Mouse (Mus musculus) thymus, postnatal 0 days (tissue): ENCODE results near the gene C5ar1. TPM values are rescaled to one million over a fixed set of nuclear protein-coding genes. Genes with fewer than 3 reads are reported as not detected.

Experiments used
- DNase-seq: peaks from one replicate; pipeline ENCODE4 v3.0.0-alpha.2; 2015; ENCODE audit warnings: low spot score
- polyA plus RNA-seq: library from polyadenylated mRNA; unstranded; fragments of >200 nt; fragmentation: Nextera tagmentation; extraction: Ambion mirVana; gene quantifications from 2 replicates; pipeline ENCODE4 v1.2.1, GENCODE M21; 2015

C5ar1 gene
- polyA plus RNA-seq, 1 experiment from 2014 or later: 1.1 TPM

DNA sequence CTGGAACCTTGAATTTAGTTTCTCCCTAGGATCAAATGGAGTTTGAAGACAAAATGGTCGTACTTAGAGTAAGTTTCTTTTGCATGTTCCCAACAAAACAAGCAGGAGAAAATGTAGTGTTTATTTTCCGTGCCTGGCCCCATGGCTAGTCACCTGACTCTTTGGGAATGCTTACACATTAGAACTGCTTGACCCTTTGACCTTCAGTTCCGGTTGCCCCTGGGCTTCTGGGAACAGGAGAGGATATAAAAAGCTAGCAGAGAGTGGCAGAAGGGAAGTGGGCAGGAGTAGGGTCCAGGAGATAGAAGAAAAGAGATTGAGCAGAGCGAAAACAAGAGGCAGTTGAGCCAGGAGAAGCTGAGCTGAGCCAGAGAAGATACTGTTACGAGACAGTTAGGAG, 29.5 kb downstream of the C5ar1 start:
- DNase-seq: no peak

DNA sequence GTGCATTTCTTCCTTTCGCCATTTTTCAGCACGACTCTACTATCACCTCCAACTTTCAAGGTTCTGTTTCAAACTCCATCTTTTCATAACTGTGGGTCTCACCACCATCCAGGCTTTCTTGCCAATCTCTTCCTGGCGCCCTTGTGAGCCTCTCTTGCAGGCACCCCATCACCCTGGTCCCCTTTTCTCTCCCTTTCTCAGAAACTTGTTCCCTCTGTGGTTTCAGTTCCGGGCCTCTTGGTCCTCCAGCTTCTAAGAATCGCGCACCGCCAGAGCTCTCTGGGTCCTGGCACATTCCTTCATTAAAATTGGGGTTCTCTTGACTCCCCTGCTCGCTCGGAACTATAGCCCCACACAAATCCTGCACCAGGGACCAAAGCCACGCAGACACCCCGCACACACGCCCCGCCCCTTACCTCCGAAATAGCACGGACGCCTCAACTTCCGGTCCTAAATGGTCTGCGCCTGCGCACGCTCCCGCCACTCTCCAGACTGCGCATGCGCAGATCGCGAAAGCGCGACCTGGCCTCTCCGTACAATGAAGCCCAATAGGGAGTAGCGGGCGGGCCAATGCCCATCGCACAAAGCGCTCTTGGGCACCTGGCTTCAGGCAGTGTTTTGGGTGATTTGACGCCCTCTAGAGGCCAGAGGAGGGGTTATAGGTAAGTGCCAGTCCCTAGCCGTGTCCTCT, 37.6 kb downstream of the C5ar1 start, which contains the start of gene Dhx34:
Dhx34 (minus strand) TSS at position 456 of the 691 bp plus-strand sequence.
- DNase-seq: peak; percentile 99

DNA sequence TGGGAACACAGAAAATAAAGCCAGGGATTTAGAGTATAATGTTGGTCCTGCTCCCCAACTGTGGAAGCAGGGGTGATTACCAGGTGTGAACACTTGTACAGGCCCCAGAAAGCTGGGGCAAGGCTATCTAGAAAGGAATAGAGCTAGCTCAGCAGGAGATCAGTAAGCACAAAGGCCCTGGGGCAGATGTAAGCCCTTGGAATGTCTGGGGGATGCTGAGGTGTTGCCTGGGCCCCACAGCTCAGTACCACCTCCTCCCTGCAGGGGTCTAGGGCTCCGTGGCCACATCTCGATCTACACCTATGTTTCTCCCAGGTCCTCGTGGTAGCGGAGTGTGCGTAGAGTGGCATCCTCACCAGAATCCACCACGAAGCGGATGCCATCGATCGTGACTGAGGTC, 45.4 kb downstream of the C5ar1 start:
- DNase-seq: no peak

DNA sequence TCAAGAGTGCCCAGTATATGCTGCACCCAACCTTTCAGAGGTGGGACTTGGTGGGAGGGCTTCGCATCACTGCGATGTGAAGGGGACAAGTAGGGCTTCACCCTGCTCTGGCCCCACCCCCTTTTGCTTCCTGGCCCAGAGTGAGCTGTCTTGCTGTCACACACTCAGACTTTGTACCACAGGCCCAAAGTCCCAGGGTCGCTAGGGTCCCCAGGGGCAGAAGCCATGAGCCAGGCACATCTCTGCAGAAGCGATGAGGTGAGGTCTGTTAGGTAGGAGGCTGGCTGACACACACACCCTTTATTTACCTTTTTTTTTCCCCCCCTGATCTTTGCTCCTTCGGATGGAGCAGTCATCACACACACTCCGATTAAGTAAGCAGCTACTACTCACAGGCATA, 46.1 kb downstream of the C5ar1 start:
- DNase-seq: no peak

DNA sequence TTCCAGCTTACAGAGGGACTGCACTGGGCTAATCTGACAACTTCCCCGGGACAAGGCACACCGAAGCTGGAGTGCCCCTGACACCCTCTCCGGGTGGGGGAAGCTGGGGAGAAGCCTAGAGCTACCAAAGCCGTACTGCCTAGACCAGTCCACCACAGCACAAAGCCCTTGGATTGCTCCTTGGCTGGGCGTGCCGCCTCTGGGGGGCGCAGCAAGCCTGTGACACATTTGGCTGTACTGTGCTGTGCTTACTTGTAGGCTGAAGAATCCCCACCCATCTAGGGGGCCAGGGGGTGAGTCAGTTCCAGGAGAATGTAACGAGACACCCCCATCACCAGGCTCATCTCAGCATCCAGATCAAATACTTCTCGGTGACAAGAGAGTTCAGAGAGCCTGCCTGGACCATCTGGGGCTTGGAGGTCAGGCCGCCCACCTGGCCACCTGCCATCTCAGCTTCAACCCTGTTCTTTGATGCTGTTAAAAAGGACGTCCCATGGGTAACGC, 48.4 kb downstream of the C5ar1 start:
- peak; percentile 34 for DNase-seq

DNA sequence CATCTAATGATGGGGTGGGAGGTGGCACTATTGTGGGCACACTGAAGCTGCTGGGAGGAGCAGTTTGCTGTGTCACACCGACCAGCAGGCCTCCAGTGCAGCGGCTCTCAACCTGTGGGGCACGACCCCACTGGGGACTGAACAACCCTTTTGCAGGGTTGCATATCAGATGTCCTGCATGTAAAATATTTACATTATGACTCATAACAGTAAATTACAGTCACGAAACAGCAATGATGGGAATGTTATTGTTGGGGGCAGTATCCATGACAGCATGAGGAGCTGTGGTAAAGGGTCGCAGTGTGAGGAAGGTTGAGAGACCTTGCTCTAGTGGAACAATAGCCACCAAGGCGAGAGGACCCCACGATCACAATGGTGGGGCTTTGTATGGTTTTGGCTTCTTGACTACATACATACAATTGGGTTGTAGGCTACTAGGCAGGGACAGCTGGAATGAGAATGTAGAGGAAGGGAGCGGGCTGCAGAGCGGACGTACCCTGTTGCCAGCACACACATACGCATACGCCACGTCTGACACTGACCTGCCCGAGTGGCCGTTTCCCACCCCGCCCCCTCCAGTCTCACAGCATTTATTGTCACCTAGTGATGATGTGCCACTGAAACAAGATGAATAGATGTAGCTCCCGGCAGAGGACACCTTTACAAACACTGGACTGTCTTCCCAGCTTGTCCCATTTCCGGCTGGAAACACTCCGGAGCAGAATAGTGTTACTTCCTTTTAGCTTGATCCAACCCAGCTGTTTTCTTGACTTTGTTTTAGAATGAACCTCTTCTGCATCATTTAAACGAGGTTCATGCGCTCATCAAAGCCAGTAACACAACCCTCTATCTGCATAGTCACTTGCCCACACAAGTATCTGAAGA, 50.3 kb downstream of the C5ar1 start:
- no peak for DNase-seq

DNA sequence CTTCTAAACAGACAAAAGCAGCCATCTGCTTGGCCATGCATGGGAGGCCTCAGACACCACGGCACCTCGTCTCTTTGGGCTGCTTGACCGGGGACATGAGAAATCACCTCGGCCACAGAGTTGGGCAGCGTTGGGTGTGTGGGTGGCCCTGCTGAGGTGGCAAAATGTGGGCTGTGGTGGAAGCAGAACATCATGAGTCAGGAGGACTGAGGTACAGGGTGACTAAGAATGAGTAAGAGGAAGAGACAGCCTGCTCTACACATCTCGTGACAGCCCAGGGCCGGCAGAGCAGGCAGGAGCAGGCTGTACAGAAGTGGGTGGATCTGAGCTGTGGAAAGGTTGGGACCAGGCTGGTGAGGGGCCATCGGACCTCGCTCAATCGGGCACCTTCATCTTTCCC, 51.8 kb downstream of the C5ar1 start:
- DNase-seq: peak; percentile 41

DNA sequence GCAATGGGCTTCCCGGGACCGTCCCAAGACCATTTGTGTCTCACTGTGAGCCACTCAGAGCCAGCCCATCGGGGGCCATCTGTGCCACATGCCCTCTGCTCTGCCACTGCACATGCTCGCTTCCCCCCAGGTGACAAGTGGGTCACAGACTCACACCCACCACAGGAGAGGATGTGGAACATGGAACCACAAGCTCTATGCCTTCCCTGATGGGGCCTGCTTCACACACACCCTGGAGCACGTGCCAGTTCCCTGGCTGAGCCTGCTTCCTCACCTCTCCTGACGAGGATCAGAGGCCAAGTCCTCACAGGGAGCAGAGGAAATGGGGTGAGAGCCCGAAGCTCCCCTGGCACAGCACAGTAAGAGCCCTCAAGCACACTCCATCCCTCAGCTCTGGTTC, 52.3 kb downstream of the C5ar1 start:
- DNase-seq: peak; percentile 87

DNA sequence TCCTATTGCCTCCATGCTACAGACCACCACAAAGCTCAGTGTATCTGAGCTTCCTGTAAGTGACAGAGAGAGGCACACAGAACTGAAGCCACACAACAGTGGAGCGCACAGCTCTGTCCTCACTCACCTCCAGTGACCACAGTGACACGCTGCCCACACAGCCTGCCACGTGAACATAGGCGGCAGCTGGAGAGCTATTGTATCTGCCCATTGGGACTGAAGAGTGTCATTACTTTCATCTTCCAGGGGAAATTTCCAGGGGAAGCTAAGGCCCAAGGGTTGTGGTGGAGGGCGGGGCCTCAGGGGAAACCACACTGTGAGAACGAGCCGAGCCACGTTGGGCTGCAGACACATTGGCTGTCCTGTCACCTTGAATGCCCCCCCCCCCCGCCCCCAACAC, 54.5 kb downstream of the C5ar1 start:
- DNase-seq: peak; percentile 44

DNA sequence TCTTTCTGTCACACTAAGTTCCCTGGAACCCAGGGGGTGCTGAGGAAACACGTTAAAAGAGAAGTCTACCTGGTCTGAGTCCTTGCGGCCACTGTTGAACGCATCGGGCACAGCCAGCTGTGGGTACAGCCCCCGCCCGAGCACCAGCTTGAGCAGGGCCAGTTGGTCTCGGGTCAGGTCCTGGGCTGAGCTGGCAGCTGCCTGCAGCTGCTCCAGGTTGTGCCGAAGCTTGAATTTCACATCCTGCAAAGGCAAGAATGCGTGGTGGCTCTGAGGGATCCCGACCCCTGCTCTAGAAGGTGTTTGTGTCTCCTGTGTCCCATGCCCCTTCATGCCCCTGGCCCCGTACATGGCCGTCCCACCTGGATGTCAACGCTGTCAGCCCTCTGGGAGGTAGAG, 55.8 kb downstream of the C5ar1 start:
- no peak for DNase-seq

DNA sequence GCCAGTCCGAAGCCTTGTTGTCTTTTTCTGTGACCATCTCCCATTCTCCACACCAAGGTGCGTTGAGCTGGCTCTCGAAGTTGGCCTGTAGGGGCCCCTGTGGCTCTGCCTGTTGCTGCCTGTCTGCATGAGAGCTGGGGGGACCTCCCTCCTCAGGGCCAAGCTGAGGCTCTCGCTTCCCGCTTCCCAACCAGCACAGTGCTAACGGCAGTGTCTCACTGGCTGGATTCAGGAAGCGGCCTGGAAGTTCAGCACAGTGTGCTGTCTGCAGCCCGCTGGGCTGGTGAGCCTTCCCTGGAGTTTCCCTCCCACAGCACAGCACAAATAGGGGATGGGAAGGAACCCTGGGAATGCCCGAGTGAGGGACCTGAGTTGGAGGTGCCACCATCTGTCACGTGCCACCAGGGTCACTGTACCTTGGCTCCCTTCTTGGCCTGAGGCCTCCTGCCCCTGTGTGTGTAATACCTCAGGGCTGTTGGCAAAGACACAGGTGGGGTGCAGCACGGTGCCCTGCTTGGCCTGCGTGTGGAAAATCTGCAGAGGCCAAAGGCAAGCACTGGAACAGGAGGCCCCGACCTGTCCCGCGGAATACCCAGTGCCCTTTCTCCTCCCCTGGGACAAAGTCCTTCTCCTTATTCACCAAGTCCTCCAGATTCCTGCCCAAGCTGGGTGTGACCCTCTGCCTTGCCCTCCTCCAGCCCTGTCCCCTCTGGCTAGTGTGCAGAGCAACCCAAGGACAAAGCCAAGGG, 56.4 kb downstream of the C5ar1 start:
- no peak for DNase-seq

DNA sequence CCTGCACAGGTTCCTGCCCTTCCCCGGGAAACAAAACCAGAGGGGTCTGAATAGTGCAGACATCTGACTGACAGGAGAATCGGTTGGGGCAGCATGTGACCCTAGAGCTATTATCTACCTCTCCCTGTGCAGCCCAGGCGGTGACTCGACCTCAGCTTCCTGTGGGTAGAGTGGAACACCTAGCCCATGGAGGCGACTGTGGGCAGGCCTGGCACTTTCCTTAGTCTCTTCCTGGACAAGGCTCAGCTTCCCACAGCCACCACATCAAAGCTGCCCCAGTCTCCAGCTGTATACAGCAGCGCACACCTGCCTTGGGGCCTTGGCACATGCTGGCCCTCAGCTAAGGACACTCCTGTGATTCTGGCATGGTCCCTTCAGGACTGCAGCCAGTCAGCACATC, 58.2 kb downstream of the C5ar1 start:
- DNase-seq: peak; percentile 69

DNA sequence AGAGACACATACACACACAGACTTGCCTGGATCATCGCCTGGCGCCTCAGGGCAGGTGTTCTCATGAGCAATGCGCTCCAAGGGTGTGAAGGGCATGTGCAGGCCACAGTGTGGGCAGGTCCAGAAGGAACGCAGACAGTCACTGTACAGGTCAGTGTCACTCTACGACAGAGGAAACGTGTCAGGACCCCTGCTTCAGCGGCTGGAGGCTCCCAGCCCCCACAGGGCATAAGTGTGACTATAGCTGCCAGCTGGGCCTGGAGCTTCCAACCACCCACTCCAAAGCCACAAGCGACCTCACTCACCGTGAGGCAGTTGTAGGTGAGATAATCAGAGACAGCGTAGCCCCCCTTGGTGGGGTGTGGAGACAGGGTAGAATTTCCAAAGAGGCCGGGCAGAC, 60.8 kb downstream of the C5ar1 start:
- DNase-seq: peak; percentile 63

DNA sequence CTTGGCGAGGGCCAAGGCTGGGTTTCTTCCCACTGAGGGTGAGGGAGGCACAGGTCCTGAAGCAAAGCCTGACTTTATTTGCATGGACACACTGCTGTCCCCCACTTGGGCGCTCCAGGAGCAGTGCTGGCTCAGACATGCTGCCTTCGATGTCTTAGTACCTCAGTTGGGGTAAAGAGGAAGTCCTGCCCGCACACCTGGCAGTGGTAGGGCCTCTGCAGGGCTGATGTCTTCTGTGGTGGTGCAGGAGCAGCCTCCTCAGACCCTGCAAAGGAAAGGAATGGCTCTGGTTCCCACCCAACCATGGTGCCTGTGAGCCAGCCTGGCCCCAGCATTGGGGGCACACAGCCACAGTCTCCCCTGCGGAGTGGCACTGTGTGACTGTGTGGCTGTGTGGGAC, 62.2 kb downstream of the C5ar1 start:
- peak; percentile 79 for DNase-seq

Other genes with a start within 250 kb of the C5ar1 start
- 2.9 and 4.9 TPM in 2 replicates for gene Bicra, start 211.6 kb downstream of the C5ar1 start, polyA plus RNA-seq
- gene Zfp541, start 197.7 kb downstream of the C5ar1 start, polyA plus RNA-seq: 0.13 and 0.36 TPM in 2 replicates
- gene Napa, start 161.1 kb downstream of the C5ar1 start, polyA plus RNA-seq: 152 and 172 TPM in 2 replicates
- 15.9 and 18.5 TPM in 2 replicates for gene Kptn, start 139.6 kb downstream of the C5ar1 start, polyA plus RNA-seq
- 0.03 and 0.04 TPM in 2 replicates for gene Slc8a2, start 129.7 kb downstream of the C5ar1 start, polyA plus RNA-seq
- gene Meis3, start 84.5 kb downstream of the C5ar1 start, polyA plus RNA-seq: 20.7 and 21.1 TPM in 2 replicates
- 18.4 and 18.7 TPM in 2 replicates for gene Dhx34, start 37.5 kb downstream of the C5ar1 start, polyA plus RNA-seq
- gene C5ar2, start 15.4 kb downstream of the C5ar1 start, polyA plus RNA-seq: 0.04 and 0.14 TPM in 2 replicates
- gene Inafm1, start 14.1 kb upstream of the C5ar1 start, polyA plus RNA-seq: 6.2 and 7.6 TPM in 2 replicates
- gene Ccdc9, start 27.3 kb upstream of the C5ar1 start, polyA plus RNA-seq: 15.9 and 21.9 TPM in 2 replicates
- gene Bbc3, start 48.9 kb upstream of the C5ar1 start, polyA plus RNA-seq: 8.0 and 9.2 TPM in 2 replicates
- 246 and 259 TPM in 2 replicates for gene Sae1, start 128.3 kb upstream of the C5ar1 start, polyA plus RNA-seq
- gene Zc3h4, start 141.4 kb upstream of the C5ar1 start, polyA plus RNA-seq: 12.2 and 15.9 TPM in 2 replicates
- 148 and 149 TPM in 2 replicates for gene Tmem160, start 193.2 kb upstream of the C5ar1 start, polyA plus RNA-seq
- gene Npas1, start 218.2 kb upstream of the C5ar1 start, polyA plus RNA-seq: 0.31 and 0.52 TPM in 2 replicates